Mouse (Mus musculus): Measurements from ENCODE around the gene Tas2r104.

Tas2r104 gene

DNA sequence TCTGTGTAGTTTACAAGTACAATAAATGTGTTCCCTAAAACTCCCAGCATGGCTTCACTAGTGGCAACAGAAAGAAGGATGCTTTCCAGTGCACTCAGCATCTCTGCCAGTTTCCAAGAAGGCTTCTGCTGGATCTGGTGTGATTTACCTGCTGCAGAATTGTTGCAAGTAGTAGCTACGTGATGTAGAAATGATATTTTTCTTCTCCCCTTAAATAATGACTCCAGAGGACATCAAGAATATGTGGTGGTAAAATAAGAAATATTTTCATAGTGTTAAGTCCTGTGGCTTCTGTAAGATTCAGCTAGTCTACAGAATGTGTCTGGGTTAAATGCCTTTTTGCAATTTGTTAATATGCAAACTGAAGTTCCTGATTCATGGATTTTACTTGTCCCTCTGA is at the start of gene Tas2r104:
TSS of gene Tas2r104 (minus strand) at position 101 of the 400 bp plus-strand sequence.
- no peak for DNase-seq (ENCODE audit: low spot score)

DNA sequence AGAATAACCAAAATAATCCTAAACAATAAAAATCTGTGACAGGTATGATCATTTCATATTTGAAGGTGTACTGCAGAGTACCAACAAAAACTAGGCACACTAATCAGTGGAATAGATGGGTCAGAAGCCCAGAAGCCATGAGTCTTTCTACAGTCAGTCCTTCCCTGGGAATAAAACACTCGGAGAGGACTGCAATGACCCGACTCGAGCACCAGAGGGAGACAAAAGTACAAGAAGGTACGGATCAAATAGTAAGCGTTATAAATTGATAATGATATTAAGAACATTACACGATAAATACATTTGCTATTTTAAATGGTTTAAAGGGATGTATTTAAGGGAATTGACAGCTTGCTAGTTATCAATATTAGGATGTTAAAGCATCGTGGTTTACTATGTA is 27.3 kb upstream of the Tas2r104 start:
- no peak for DNase-seq (ENCODE audit: low spot score)

DNA sequence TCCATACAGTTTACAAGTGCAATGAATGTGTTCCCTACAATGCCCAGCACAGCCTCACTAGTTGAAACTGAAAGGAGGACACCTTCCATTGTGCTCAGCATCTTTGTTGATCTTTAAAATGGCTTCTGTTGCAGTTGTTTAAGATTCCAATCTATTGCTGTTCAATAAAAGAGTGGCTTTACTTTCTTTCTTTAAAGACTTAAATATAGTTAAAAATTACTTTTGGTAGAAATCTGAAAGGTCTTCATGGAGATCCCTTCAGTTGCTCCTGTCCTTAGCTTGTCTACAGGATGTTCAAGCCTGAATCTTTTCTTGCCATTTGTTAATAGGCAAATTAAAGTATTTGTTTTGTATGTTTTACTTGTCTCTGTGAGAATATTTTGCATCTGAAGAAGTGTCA is 4.4 kb upstream of the Tas2r104 start, which contains the start of gene Tas2r114:
TSS of gene Tas2r114 (minus strand) at position 101 of the 400 bp plus-strand sequence.
- DNase-seq (ENCODE audit: low spot score) = no peak

DNA sequence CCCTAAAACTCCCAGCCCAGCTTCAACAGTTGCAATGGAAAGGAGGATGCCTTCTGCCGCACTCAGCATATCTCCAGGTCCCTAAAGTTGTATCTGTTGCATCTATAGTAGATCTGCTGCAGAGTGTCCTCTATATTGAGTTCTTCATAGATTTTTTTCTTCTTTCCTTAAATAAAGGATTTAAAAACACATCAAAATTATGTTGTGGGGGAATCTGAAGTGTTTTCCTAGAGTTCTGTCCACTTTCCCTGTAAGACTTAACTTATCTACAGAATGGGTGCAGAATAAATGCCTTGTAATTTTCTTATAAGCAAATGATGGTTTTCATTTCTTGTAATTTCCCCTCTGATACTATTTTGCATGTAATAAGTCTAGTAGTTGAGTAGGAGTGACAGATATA is 1.9 kb upstream of the Tas2r104 start, which contains the start of gene Tas2r105:
TSS of gene Tas2r105 (minus strand) at position 101 of the 400 bp plus-strand sequence.
- DNase-seq (ENCODE audit: low spot score) = no peak

GRCm38 (mm10) chr6:131678786-131679185 is 6.8 kb downstream of the Tas2r104 start, which contains the start of gene Tas2r106:
TSS of gene Tas2r106 (minus strand) at chr6:131678886.
- no peak for DNase-seq (ENCODE audit: low spot score)

- DNase-seq (ENCODE audit: low spot score) = no peak
Observed at GRCm38 (mm10) chr6:131660049-131660448, 25.5 kb downstream of the Tas2r104 start, which contains the start of gene Tas2r107. TSS of gene Tas2r107 (minus strand) at chr6:131660149.

Data from yolk sac, embryonic 10.5 days (tissue).